Mouse (Mus musculus) heart, embryonic 11.5 days (tissue): ENCODE measurements at regions not wholly inside any gene's neighbourhood (a gene's known extent, or its start where the extent isn't known, plus 50 kb on each side); places are given as distances from the start of the nearest gene placed in this dataset.

Experiments
- ATAC-seq: fragments of 200-750 bp; cut with Nextera tagmentation; replicated peaks from 2 replicates; pipeline ENCODE4 v1.8.0; 2017; ENCODE audit warnings: moderate library complexity; ENCODE audit not compliant: insufficient number of reproducible peaks, low FRiP score, low TSS enrichment
- H3K27ac ChIP-seq: fragments of 300-500 bp; sonication (generic); 2 replicates; pipeline ENCODE4 v1.5.1; 2014; ENCODE audit warnings: mild to moderate bottlenecking, low read depth, low read length
- H3K27me3 ChIP-seq: fragments of 300-500 bp; sonication (generic); 2 replicates; pipeline ENCODE4 v1.6.1; 2014; ENCODE audit warnings: mild to moderate bottlenecking, low read length, mixed read lengths; ENCODE audit not compliant: control insufficient read depth, insufficient read depth
- H3K36me3 ChIP-seq: fragments of 300-500 bp; sonication (generic); 2 replicates; pipeline ENCODE4 v1.6.1; 2014; ENCODE audit warnings: mild to moderate bottlenecking, low read length, moderate library complexity, mixed read lengths; ENCODE audit not compliant: control insufficient read depth, insufficient read depth
- H3K4me1 ChIP-seq: fragments of 300-500 bp; sonication (generic); 2 replicates; pipeline ENCODE4 v1.6.1; 2014; ENCODE audit warnings: low read length; ENCODE audit not compliant: control insufficient read depth, insufficient read depth
- H3K4me2 ChIP-seq: fragments of 300-500 bp; sonication (generic); 2 replicates; pipeline ENCODE4 v1.6.1; 2014; ENCODE audit warnings: mild to moderate bottlenecking, moderate library complexity
- H3K4me3 ChIP-seq: fragments of 300-500 bp; sonication (generic); 2 replicates; pipeline ENCODE4 v1.5.1; 2014; ENCODE audit warnings: low read depth, low read length
- H3K9ac ChIP-seq: fragments of 300-500 bp; sonication (generic); 2 replicates; pipeline ENCODE4 v1.6.1; 2014; ENCODE audit warnings: mild to moderate bottlenecking, low read depth, low read length, moderate library complexity
- H3K9me3 ChIP-seq: fragments of 300-500 bp; sonication (generic); replicated peaks from 2 replicates; pipeline ENCODE4 v1.6.1; 2016; ENCODE audit warnings: low read length; ENCODE audit not compliant: control insufficient read depth
- WGBS: fragments of 180-500 bp; shearing (Covaris S2); extraction: QIAGEN DNeasy Blood & Tissue Kit; methylation state at CpG from one replicate; pipeline ENCODE4 v1.1.7; 2014; ENCODE audit not compliant: insufficient replicate concordance; 5-methylcytosine and 5-hydroxymethylcytosine counted together

GRCm38 (mm10) chr2:167878255-167878865, 53.5 kb upstream of the Ptpn1 start:
- H3K27me3 ChIP-seq = no peaks in the 10 kb centered on the region
- H3K27ac ChIP-seq = no peak overlapping the region
- H3K4me1 ChIP-seq = 0 out of 2 replicates have a peak, but pooled peaks cover 3% of the 10 kb centered on the region
- no peak for ATAC-seq
- H3K4me3 ChIP-seq = no peak overlapping the region
- H3K9ac ChIP-seq = no peak overlapping the region
- H3K9me3 ChIP-seq = peaks cover 5% of the 10 kb centered on the region; the same call in 1 of the 2 replicates
- no peak overlapping the region for H3K4me2 ChIP-seq
- WGBS = 18% methylated on average over 11 of the region's 11 CpGs
- H3K36me3 ChIP-seq = no peaks in the 10 kb centered on the region

- H3K4me1 ChIP-seq = 0 out of 2 replicates have a peak, but pooled peaks cover 3% of the 10 kb centered on the region
- no peak for ATAC-seq
- no peaks in the 10 kb centered on the region for H3K36me3 ChIP-seq
- H3K9ac ChIP-seq = no peak overlapping the region
- no peak overlapping the region for H3K27ac ChIP-seq
- WGBS = 47% methylated on average over 10 of the region's 11 CpGs
- no peak overlapping the region for H3K4me3 ChIP-seq
- H3K4me2 ChIP-seq = no peak overlapping the region
- peaks cover 3% of the 10 kb centered on the region; the same call in 1 of the 2 replicates for H3K9me3 ChIP-seq
- no peaks in the 10 kb centered on the region for H3K27me3 ChIP-seq
These were observed 54.5 kb upstream of the Ptpn1 start for GRCm38 (mm10) chr2:167877254-167877870.

DNA sequence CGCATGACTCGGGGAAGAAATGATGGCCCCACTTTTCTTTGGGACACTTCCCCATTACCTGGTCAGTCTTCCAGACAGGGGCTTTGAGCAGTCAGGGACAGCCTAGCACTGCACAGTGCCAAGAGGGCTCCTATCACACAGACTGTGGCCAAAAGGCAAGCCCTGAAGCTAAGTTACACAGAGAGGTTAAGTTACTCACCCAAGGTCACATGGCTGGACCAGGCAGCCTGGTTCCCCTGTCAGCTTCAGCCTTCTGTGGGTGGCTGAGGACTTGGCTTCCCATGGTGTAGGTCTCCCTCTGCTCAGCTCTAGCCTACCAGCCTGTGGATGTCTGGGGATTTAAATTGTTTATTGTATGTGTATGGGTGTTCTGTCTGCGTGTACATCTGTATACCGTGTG, 59.4 kb upstream of the Ptpn1 start:
- Histone ChIP-seq H3K36me3 (no peaks in the 10 kb centered on the region), H3K9me3 (no peaks in the 10 kb centered on the region), H3K27ac (no peak overlapping the region), H3K4me2 (no peak overlapping the region), H3K27me3 (no peaks in the 10 kb centered on the region), H3K4me1 (peaks cover 2% of the 10 kb centered on the region; the same call in 1 of the 2 replicates), H3K9ac (no peak overlapping the region), H3K4me3 (no peak overlapping the region)
- ATAC-seq = no peak
- WGBS = 86% methylated on average over 4 of the region's 4 CpGs

- Histone ChIP-seq H3K9ac (no peak overlapping the region), H3K27me3 (no peaks in the 10 kb centered on the region), H3K9me3 (no peaks in the 10 kb centered on the region), H3K36me3 (no peaks in the 10 kb centered on the region), H3K4me2 (no peak overlapping the region), H3K4me3 (no peak overlapping the region), H3K4me1 (peaks cover 20% of the 10 kb centered on the region), H3K27ac (no peak overlapping the region)
- WGBS = 77% methylated on average over 6 of the region's 6 CpGs
- no peak for ATAC-seq
These were observed 61.7 kb upstream of the Ptpn1 start for GRCm38 (mm10) chr2:167870153-167870552.

DNA sequence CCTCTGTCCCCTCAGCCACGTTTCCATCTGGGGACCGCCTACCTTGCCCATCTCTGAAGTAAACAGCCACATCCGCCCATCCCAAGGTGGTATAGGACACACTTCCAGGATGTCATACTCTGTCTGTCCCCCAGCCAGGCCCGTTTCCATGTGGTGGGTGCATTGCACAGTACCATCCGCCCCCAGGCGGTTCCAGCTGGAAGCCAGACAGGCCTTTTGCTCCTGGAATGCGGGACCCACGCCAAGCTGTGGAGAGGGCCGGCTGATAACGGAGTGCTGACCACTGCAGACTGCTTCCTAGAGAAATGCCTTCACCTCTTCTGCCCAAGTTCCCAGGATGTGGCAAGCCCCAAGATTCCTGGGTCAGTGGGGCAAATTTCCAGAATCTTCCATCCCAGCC, 65.1 kb upstream of the Ptpn1 start:
- 16% methylated on average over 10 of the region's 10 CpGs for WGBS
- H3K4me1 ChIP-seq = peaks cover 36% of the 10 kb centered on the region
- 0 out of 2 replicates have a peak, but pooled peaks cover under 1% of the 10 kb centered on the region for H3K27me3 ChIP-seq
- no peaks in the 10 kb centered on the region for H3K36me3 ChIP-seq
- peak overlapping the region; percentile 64 for H3K27ac ChIP-seq
- no peak overlapping the region for H3K4me2 ChIP-seq
- ATAC-seq = peak; percentile 85
- H3K4me3 ChIP-seq = no peak overlapping the region
- no peaks in the 10 kb centered on the region for H3K9me3 ChIP-seq
- H3K9ac ChIP-seq = 0 out of 2 replicates have a peak overlapping the region, but pooled peaks have one; percentile 47

- peaks cover 6% of the 10 kb centered on the region; the same call in 1 of the 2 replicates for H3K27me3 ChIP-seq
- no peak overlapping the region for H3K9ac ChIP-seq
- no peak overlapping the region for H3K4me2 ChIP-seq
- no peak overlapping the region for H3K27ac ChIP-seq
- H3K4me1 ChIP-seq = peaks cover 39% of the 10 kb centered on the region
- no peak for ATAC-seq
- no peaks in the 10 kb centered on the region for H3K36me3 ChIP-seq
- H3K9me3 ChIP-seq = no peaks in the 10 kb centered on the region
- no peak overlapping the region for H3K4me3 ChIP-seq
- WGBS = 77% methylated on average over 3 of the region's 3 CpGs
These were observed 66.3 kb upstream of the Ptpn1 start for GRCm38 (mm10) chr2:167865525-167865924.

DNA sequence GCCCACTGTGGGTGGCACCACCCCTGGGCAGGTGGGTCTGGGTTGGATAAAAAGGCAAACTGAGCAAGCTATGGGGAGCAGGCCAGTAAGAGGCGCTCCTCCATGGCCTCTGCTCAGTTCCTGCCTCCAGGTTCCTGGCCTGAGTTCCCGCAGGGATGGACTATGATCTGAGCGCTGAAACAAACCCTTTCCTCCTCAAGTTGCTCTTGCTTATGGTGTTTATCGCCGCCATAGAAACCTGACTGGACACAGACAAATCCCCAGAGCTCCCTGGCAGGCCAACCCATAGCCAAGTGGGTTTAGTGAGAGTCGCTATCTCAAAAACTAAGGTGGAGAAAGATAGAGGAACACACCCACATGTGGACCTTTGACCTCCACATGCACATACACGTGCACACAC, 67.2 kb upstream of the Ptpn1 start:
- Histone ChIP-seq H3K9me3 (no peaks in the 10 kb centered on the region), H3K9ac (no peak overlapping the region), H3K27me3 (peaks cover 6% of the 10 kb centered on the region; the same call in 1 of the 2 replicates), H3K27ac (no peak overlapping the region), H3K4me3 (no peak overlapping the region), H3K36me3 (no peaks in the 10 kb centered on the region), H3K4me1 (peaks cover 48% of the 10 kb centered on the region), H3K4me2 (no peak overlapping the region)
- no peak for ATAC-seq
- 65% methylated on average over 7 of the region's 7 CpGs for WGBS

DNA sequence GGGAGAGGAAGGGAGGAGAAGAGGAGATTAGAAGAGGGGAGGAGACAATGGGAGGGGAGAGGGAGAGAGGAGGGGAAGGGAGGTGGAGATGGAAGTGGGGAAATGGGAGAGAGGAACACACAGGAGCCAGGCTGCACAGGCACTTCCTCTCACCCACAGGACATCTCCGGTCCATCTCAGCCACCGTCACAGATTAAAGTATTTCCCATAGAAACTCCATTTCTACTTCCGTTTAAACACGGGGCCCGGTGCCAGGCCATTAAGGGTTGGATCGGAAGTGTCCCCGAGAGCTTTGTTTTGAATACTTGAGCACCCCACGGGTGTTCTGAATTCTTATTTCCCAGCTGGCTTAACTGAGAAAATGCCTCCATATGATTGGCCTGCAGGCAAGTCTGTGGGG, 67.6 kb upstream of the Ptpn1 start:
- Histone ChIP-seq H3K9ac (no peak overlapping the region), H3K9me3 (no peaks in the 10 kb centered on the region), H3K4me1 (peaks cover 52% of the 10 kb centered on the region), H3K4me3 (no peak overlapping the region), H3K36me3 (no peaks in the 10 kb centered on the region), H3K27ac (no peak overlapping the region), H3K4me2 (no peak overlapping the region), H3K27me3 (peaks cover 6% of the 10 kb centered on the region; the same call in 1 of the 2 replicates)
- no peak for ATAC-seq
- 52% methylated on average over 8 of the region's 8 CpGs for WGBS
